Comparison of ENCODE assay signal across 10 mouse cellular contexts in the genomic region with DNA sequence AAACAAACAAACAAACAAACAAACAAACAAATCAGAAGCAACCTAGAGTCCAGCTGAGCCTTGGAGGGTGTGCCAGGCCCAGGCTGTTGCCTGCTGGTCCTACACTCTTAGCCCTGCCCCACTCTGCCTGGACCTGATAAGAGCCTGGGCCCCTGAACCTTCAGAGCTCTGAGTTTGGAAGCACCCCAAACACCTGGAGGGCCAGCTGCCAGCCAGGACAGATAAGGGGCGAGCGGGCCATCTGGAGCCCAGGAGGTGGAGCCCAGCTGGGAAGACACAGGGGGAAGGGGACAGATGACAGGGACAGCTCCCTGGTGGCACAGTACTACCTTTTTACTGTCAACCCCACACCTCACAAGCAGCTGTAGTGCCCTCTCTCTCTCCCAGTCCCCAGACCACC. TPM values are rescaled to one million over a fixed set of nuclear protein-coding genes. Genes with fewer than 3 reads are reported as not detected.
DNase-seq lines count a peak whose midpoint lies in the region; ATAC-seq and TF ChIP-seq lines count a peak whose summit lies in the region.
"Had no signal": no experiment of that assay in that cellular context is flagged by ENCODE, and none has a peak within 500 bp of the region (broad histone marks: within the 10 kb centered on the region; RNA-seq: fewer than 3 reads in every experiment).

No protein-coding gene starts in this region.

- ATAC-seq in intestine, embryonic 15.5 days = peak; percentile 79
- no peak for ATAC-seq in intestine, postnatal 0 days
- peak; percentile 81 for ATAC-seq in intestine, embryonic 16.5 days
- no peak for ATAC-seq in forebrain, embryonic 15.5 days (replicated peaks)
- no peak for ATAC-seq in hindbrain, embryonic 14.5 days (ENCODE audit: low FRiP score)

- H3K9me3 ChIP-seq in intestine, embryonic 15.5 days = no peaks in the 10 kb centered on the region
- no peaks in the 10 kb centered on the region for H3K9me3 ChIP-seq in intestine, postnatal 0 days (ENCODE audit: control insufficient read depth)
- no peaks in the 10 kb centered on the region for H3K9me3 ChIP-seq in intestine, embryonic 16.5 days (ENCODE audit: control insufficient read depth, low read length)
- no peaks in the 10 kb centered on the region for H3K9me3 ChIP-seq in forebrain, embryonic 15.5 days
- H3K9me3 ChIP-seq in hindbrain, embryonic 14.5 days (ENCODE audit: control insufficient read depth, low read length) = no peaks in the 10 kb centered on the region

- 42% methylated on average over 2 of the region's 2 CpGs for WGBS in intestine, embryonic 15.5 days
- WGBS in intestine, postnatal 0 days = 20% methylated on average over 2 of the region's 2 CpGs
- 45% methylated on average over 2 of the region's 2 CpGs for WGBS in intestine, embryonic 16.5 days
- WGBS in forebrain, embryonic 15.5 days = 78% methylated on average over 2 of the region's 2 CpGs
- WGBS in hindbrain, embryonic 14.5 days = 72% methylated on average over 2 of the region's 2 CpGs

- peak; percentile 35 for DNase-seq in c-Kit-positive CD71-negative TER-119-negative erythroid progenitor cells, embryonic 14.5 days (ENCODE audit: low read depth)
- peak; percentile 85 to 92 for DNase-seq in spleen, postnatal 10 days (ENCODE audit: low spot score in 2 of 2)
- no peak for DNase-seq in hindbrain, embryonic 14.5 days (ENCODE audit: low spot score)
- DNase-seq in right cerebral cortex, postnatal 36 days (ENCODE audit: low spot score in 2 of 2) = no peak
- DNase-seq: layer of hippocampus, adult 9-11 months; thymus, adult 2 months had no signal

- H3K4me2 ChIP-seq in intestine, embryonic 15.5 days (replicated peaks) = no peak overlapping the region
- no peak overlapping the region for H3K4me2 ChIP-seq in intestine, postnatal 0 days (replicated peaks; ENCODE audit: low read depth)
- no peak overlapping the region for H3K4me2 ChIP-seq in intestine, embryonic 16.5 days (ENCODE audit: low read depth, low read length)
- H3K4me2 ChIP-seq in forebrain, embryonic 15.5 days (replicated peaks) = no peak overlapping the region
- H3K4me2 ChIP-seq in hindbrain, embryonic 14.5 days (replicated peaks) = no peak overlapping the region

- no peak for TF ChIP-seq CTCF in intestine, postnatal 0 days (IDR thresholded peaks at IDR 0.05; ENCODE audit: low read depth)

- no peak overlapping the region for H3K27ac ChIP-seq in intestine, embryonic 15.5 days
- no peak overlapping the region for H3K27ac ChIP-seq in intestine, postnatal 0 days (ENCODE audit: low read depth, low read length)
- H3K27ac ChIP-seq in intestine, embryonic 16.5 days (ENCODE audit: low read length) = no peak overlapping the region
- no peak overlapping the region for H3K27ac ChIP-seq in forebrain, embryonic 15.5 days (replicated peaks)
- H3K27ac ChIP-seq in hindbrain, embryonic 14.5 days = no peak overlapping the region

- H3K4me1 ChIP-seq in intestine, embryonic 15.5 days (replicated peaks) = no peaks in the 10 kb centered on the region
- no peaks in the 10 kb centered on the region for H3K4me1 ChIP-seq in intestine, postnatal 0 days (replicated peaks; ENCODE audit: control insufficient read depth, insufficient read depth, low read length)
- no peaks in the 10 kb centered on the region for H3K4me1 ChIP-seq in intestine, embryonic 16.5 days (ENCODE audit: control insufficient read depth, insufficient read depth, low read length)
- no peaks in the 10 kb centered on the region for H3K4me1 ChIP-seq in forebrain, embryonic 15.5 days
- no peaks in the 10 kb centered on the region for H3K4me1 ChIP-seq in hindbrain, embryonic 14.5 days (replicated peaks; ENCODE audit: control insufficient read depth, insufficient read depth, low read length)

- H3K9ac ChIP-seq in intestine, embryonic 15.5 days = no peak overlapping the region
- no peak overlapping the region for H3K9ac ChIP-seq in intestine, postnatal 0 days (ENCODE audit: low read depth, low read length)
- H3K9ac ChIP-seq in intestine, embryonic 16.5 days (ENCODE audit: low read depth, low read length) = no peak overlapping the region
- H3K9ac ChIP-seq in forebrain, embryonic 15.5 days (replicated peaks) = no peak overlapping the region
- no peak overlapping the region for H3K9ac ChIP-seq in hindbrain, embryonic 14.5 days

- H3K4me3 ChIP-seq in intestine, embryonic 15.5 days (replicated peaks) = no peak overlapping the region
- no peak overlapping the region for H3K4me3 ChIP-seq in intestine, postnatal 0 days (ENCODE audit: low read depth, low read length)
- no peak overlapping the region for H3K4me3 ChIP-seq in intestine, embryonic 16.5 days (ENCODE audit: low read length)
- no peak overlapping the region for H3K4me3 ChIP-seq in forebrain, embryonic 15.5 days
- no peak overlapping the region for H3K4me3 ChIP-seq in hindbrain, embryonic 14.5 days (replicated peaks; ENCODE audit: low read length)

- H3K27me3 ChIP-seq in intestine, embryonic 15.5 days (replicated peaks) = no peaks in the 10 kb centered on the region
- H3K27me3 ChIP-seq in intestine, postnatal 0 days (replicated peaks; ENCODE audit: control insufficient read depth, insufficient read depth, low read length) = 0 out of 2 replicates have a peak, but pooled peaks cover 2% of the 10 kb centered on the region
- no peaks in the 10 kb centered on the region for H3K27me3 ChIP-seq in intestine, embryonic 16.5 days (replicated peaks; ENCODE audit: control insufficient read depth, insufficient read depth, low read length)
- H3K27me3 ChIP-seq in forebrain, embryonic 15.5 days = no peaks in the 10 kb centered on the region
- H3K27me3 ChIP-seq in hindbrain, embryonic 14.5 days (ENCODE audit: control insufficient read depth, insufficient read depth, low read length) = no peaks in the 10 kb centered on the region

- H3K36me3 ChIP-seq in intestine, embryonic 15.5 days = no peaks in the 10 kb centered on the region
- H3K36me3 ChIP-seq in intestine, postnatal 0 days (ENCODE audit: control insufficient read depth, insufficient read depth) = no peaks in the 10 kb centered on the region
- no peaks in the 10 kb centered on the region for H3K36me3 ChIP-seq in intestine, embryonic 16.5 days (ENCODE audit: control insufficient read depth, insufficient read depth, low read length)
- H3K36me3 ChIP-seq in forebrain, embryonic 15.5 days = no peaks in the 10 kb centered on the region
- no peaks in the 10 kb centered on the region for H3K36me3 ChIP-seq in hindbrain, embryonic 14.5 days (replicated peaks; ENCODE audit: control insufficient read depth, insufficient read depth)

RNA-seq across cellular contexts. Expression of a gene that starts 2.4 kb away (rescaled TPM):
- 15.2 and 18.0 TPM in 2 replicates for polyA plus RNA-seq in intestine, embryonic 15.5 days (2015; fragmentation: Nextera tagmentation; extraction: Ambion mirVana)
- 0.29 and 0.34 TPM in 2 replicates for polyA plus RNA-seq in intestine, postnatal 0 days (2015; fragmentation: Nextera tagmentation; extraction: Ambion mirVana)
- 11.2 and 19.3 TPM in 2 replicates for polyA plus RNA-seq in intestine, embryonic 16.5 days (2015; fragmentation: Nextera tagmentation; extraction: Ambion mirVana)
- 1.9 and 2.6 TPM in 2 replicates for polyA plus RNA-seq in forebrain, embryonic 15.5 days (2015; fragmentation: Nextera tagmentation; extraction: Ambion mirVana)
- polyA plus RNA-seq in hindbrain, embryonic 14.5 days (2014; fragmentation: Nextera tagmentation; extraction: Ambion mirVana) = 1.6 and 3.3 TPM in 2 replicates

RNA-seq across cellular contexts. Expression of a gene that starts 29.6 kb away (rescaled TPM):
- 8.7 and 10.8 TPM in 2 replicates for polyA plus RNA-seq in intestine, embryonic 15.5 days (2015; fragmentation: Nextera tagmentation; extraction: Ambion mirVana)
- polyA plus RNA-seq in intestine, postnatal 0 days (2015; fragmentation: Nextera tagmentation; extraction: Ambion mirVana) = 5.2 and 5.3 TPM in 2 replicates
- 6.0 and 6.8 TPM in 2 replicates for polyA plus RNA-seq in intestine, embryonic 16.5 days (2015; fragmentation: Nextera tagmentation; extraction: Ambion mirVana)
- 149 and 150 TPM in 2 replicates for polyA plus RNA-seq in forebrain, embryonic 15.5 days (2015; fragmentation: Nextera tagmentation; extraction: Ambion mirVana)
- polyA plus RNA-seq in hindbrain, embryonic 14.5 days (2014; fragmentation: Nextera tagmentation; extraction: Ambion mirVana) = 106 TPM in 2 replicates

RNA-seq across cellular contexts. Expression of a gene that starts 44.1 kb away (rescaled TPM):
- 77.8 and 80.2 TPM in 2 replicates for polyA plus RNA-seq in intestine, embryonic 15.5 days (2015; fragmentation: Nextera tagmentation; extraction: Ambion mirVana)
- 39.6 and 41.9 TPM in 2 replicates for polyA plus RNA-seq in intestine, postnatal 0 days (2015; fragmentation: Nextera tagmentation; extraction: Ambion mirVana)
- polyA plus RNA-seq in intestine, embryonic 16.5 days (2015; fragmentation: Nextera tagmentation; extraction: Ambion mirVana) = 65.5 and 66.0 TPM in 2 replicates
- 105 and 107 TPM in 2 replicates for polyA plus RNA-seq in forebrain, embryonic 15.5 days (2015; fragmentation: Nextera tagmentation; extraction: Ambion mirVana)
- 70.0 and 76.0 TPM in 2 replicates for polyA plus RNA-seq in hindbrain, embryonic 14.5 days (2014; fragmentation: Nextera tagmentation; extraction: Ambion mirVana)

RNA-seq across cellular contexts. Expression of a gene that starts 44.1 kb away (rescaled TPM):
- polyA plus RNA-seq in intestine, embryonic 15.5 days (2015; fragmentation: Nextera tagmentation; extraction: Ambion mirVana) = 305 and 329 TPM in 2 replicates
- 283 and 296 TPM in 2 replicates for polyA plus RNA-seq in intestine, postnatal 0 days (2015; fragmentation: Nextera tagmentation; extraction: Ambion mirVana)
- polyA plus RNA-seq in intestine, embryonic 16.5 days (2015; fragmentation: Nextera tagmentation; extraction: Ambion mirVana) = 366 and 376 TPM in 2 replicates
- polyA plus RNA-seq in forebrain, embryonic 15.5 days (2015; fragmentation: Nextera tagmentation; extraction: Ambion mirVana) = 144 TPM in 2 replicates
- 154 and 157 TPM in 2 replicates for polyA plus RNA-seq in hindbrain, embryonic 14.5 days (2014; fragmentation: Nextera tagmentation; extraction: Ambion mirVana)

Comparison
In these comparisons a context has a peak if more than half of its experiments do, and no peak if none do; other contexts are left out.
1. ATAC-seq: peak in intestine, embryonic 15.5 days (single experiment) and intestine, embryonic 16.5 days (single experiment); none in intestine, postnatal 0 days (single experiment), forebrain, embryonic 15.5 days (single experiment) and hindbrain, embryonic 14.5 days (single experiment).
2. DNase-seq: peak in c-Kit-positive CD71-negative TER-119-negative erythroid progenitor cells, embryonic 14.5 days (single experiment) and spleen, postnatal 10 days (2 of 2); none in hindbrain, embryonic 14.5 days (single experiment) and right cerebral cortex, postnatal 36 days (0 of 2).